Comparison of ENCODE assay signal across 22 mouse cellular contexts in the genomic region with DNA sequence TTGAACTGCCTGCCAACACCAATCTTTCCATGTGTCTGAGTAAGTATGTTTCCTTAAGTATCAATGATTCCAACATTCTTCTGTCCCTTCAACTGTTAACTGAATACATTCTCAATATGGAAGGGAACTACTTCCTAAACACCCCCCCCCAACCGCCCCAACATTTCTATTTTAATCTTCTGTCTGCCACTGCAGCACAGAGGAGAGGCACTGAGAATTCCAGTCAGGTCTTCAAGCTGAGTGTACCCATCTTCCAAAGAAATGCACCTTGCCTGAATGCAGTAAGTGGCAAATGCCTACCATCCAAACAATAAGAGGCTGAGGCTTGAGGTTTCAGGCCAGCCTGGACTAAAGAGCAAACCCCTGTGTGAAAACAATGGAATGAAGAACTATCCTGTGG.
DNase-seq lines count a peak whose midpoint lies in the region; ATAC-seq lines count a peak whose summit lies in the region.
"Had no signal": no experiment of that assay in that cellular context is flagged by ENCODE, and none has a peak within 500 bp of the region (broad histone marks: within the 10 kb centered on the region; RNA-seq: fewer than 3 reads in every experiment).

No protein-coding gene starts in this region.

- DNase-seq in frontal cortex, postnatal 25 days (ENCODE audit: low spot score in 2 of 2): no peak
- peak; percentile 8 for DNase-seq in right cerebral cortex, adult 18-20 months
- no peak for DNase-seq in right cerebral cortex, adult 2 months (ENCODE audit: low spot score in 2 of 2)
- DNase-seq in telencephalon, adult 2 months (ENCODE audit: low read depth, low spot score): peak; percentile 43
- DNase-seq in ovary, postnatal 14 days (ENCODE audit: low spot score): no peak
- DNase-seq: adrenal gland, adult 8-10 months; adrenal gland, postnatal 14 days; adrenal gland, postnatal 36 days; B cell, adult 2 months; cerebellum, adult 11 months; cerebellum, adult 18-20 months; cerebellum, adult 8-10 months; cerebellum, adult 9-11 months; cerebellum, postnatal 14 days; cerebellum, postnatal 36 days; forebrain, postnatal 0 days had no signal

- peak; percentile 81 for ATAC-seq in frontal cortex, adult (ENCODE audit: low TSS enrichment)
- ATAC-seq: activated CD4-positive, CD25-positive, alpha-beta regulatory T cell, adult 4 months; CD4-positive, CD25-positive, alpha-beta regulatory T cell, adult 4 months; forebrain, embryonic 13.5 days; forebrain, embryonic 15.5 days; forebrain, postnatal 0 days; Patski had no signal

Comparison
In these comparisons a context has a peak if more than half of its experiments do, and no peak if none do; other contexts are left out.
1. DNase-seq: peak in right cerebral cortex, adult 18-20 months (single experiment) and telencephalon, adult 2 months (single experiment); none in frontal cortex, postnatal 25 days (0 of 2), right cerebral cortex, adult 2 months (0 of 2) and ovary, postnatal 14 days (single experiment).